Comparison of ENCODE assay signal across 8 mouse cellular contexts in genomic region chr15:101092829-101093648, GRCm38 (mm10). TPM values are rescaled to one million over a fixed set of nuclear protein-coding genes. Genes with fewer than 3 reads are reported as not detected.
DNase-seq lines count a peak whose midpoint lies in the region; ATAC-seq lines count a peak whose summit lies in the region.

No protein-coding gene starts in this region.

- H3K4me3 ChIP-seq in embryonic facial prominence, embryonic 10.5 days: peak overlapping the region; percentile 42
- H3K4me3 ChIP-seq in limb, embryonic 13.5 days: peak overlapping the region; percentile 8; the same call in 1 of the 2 replicates

- peak overlapping the region; percentile 20; the same call in 1 of the 2 replicates for H3K9ac ChIP-seq in limb, embryonic 13.5 days

- peaks cover 77% of the 10 kb centered on the region for H3K4me1 ChIP-seq in embryonic facial prominence, embryonic 10.5 days
- peaks cover 49% of the 10 kb centered on the region for H3K4me1 ChIP-seq in limb, embryonic 13.5 days

- 6% methylated on average over 25 of the region's 25 CpGs for WGBS in embryonic facial prominence, embryonic 10.5 days
- WGBS in limb, embryonic 13.5 days: 12% methylated on average over 25 of the region's 25 CpGs

- H3K27me3 ChIP-seq in embryonic facial prominence, embryonic 10.5 days (replicated peaks; ENCODE audit: low read depth, poor library complexity, severe bottlenecking): peaks cover 23% of the 10 kb centered on the region; the same call in 1 of the 2 replicates
- no peaks in the 10 kb centered on the region for H3K27me3 ChIP-seq in limb, embryonic 13.5 days

- peak; percentile 19 for DNase-seq in urinary bladder, postnatal 25 days (ENCODE audit: low spot score)
- DNase-seq in urinary bladder, postnatal 10 days (ENCODE audit: low spot score): no peak
- DNase-seq in embryonic facial prominence, embryonic 10.5 days (ENCODE audit: low spot score): peak; percentile 87
- peak; percentile 68 for DNase-seq in kidney, adult 18-20 months
- DNase-seq in retina, embryonic 14.5 days (ENCODE audit: low spot score): peak; percentile 90
- no peak for DNase-seq in c-Kit-positive CD71-positive TER-119-positive erythroid progenitor cells, embryonic 14.5 days (ENCODE audit: low spot score)
- no peak for DNase-seq in ovary, postnatal 10 days (ENCODE audit: low spot score)

- no peak; the same call in 1 of the 2 replicates for ATAC-seq in limb, embryonic 13.5 days (ENCODE audit: low FRiP score, low read depth)

- H3K36me3 ChIP-seq in embryonic facial prominence, embryonic 10.5 days (replicated peaks): no peaks in the 10 kb centered on the region
- no peaks in the 10 kb centered on the region for H3K36me3 ChIP-seq in limb, embryonic 13.5 days

- H3K4me2 ChIP-seq in limb, embryonic 13.5 days (replicated peaks): peak overlapping the region; percentile 45

- H3K9me3 ChIP-seq in embryonic facial prominence, embryonic 10.5 days: no peaks in the 10 kb centered on the region
- H3K9me3 ChIP-seq in limb, embryonic 13.5 days: no peaks in the 10 kb centered on the region

- H3K27ac ChIP-seq in embryonic facial prominence, embryonic 10.5 days (replicated peaks): peak overlapping the region; percentile 90
- H3K27ac ChIP-seq in limb, embryonic 13.5 days: peak overlapping the region; percentile 48; the same call in 1 of the 2 replicates

RNA-seq across cellular contexts. Expression of gene Fignl2, which starts 14.7 kb away (rescaled TPM):
- 1.2 and 1.7 TPM in 2 replicates for polyA plus RNA-seq in embryonic facial prominence, embryonic 10.5 days (2016; fragmentation: Nextera tagmentation; extraction: Ambion mirVana)
- polyA plus RNA-seq in limb, embryonic 13.5 days (2015; fragmentation: Nextera tagmentation; extraction: Ambion mirVana): 0.20 and 0.26 TPM in 2 replicates

RNA-seq across cellular contexts. Expression of gene Ankrd33, which starts 22.5 kb away (rescaled TPM):
- polyA plus RNA-seq in embryonic facial prominence, embryonic 10.5 days (2016; fragmentation: Nextera tagmentation; extraction: Ambion mirVana): 0.10 TPM in 1 of 2 replicates, not detected in the other
- polyA plus RNA-seq in limb, embryonic 13.5 days (2015; fragmentation: Nextera tagmentation; extraction: Ambion mirVana): not detected in 2 replicates

RNA-seq across cellular contexts. Expression of gene Acvrl1, which starts 35.3 kb away (rescaled TPM):
- 10.3 and 10.6 TPM in 2 replicates for polyA plus RNA-seq in embryonic facial prominence, embryonic 10.5 days (2016; fragmentation: Nextera tagmentation; extraction: Ambion mirVana)
- polyA plus RNA-seq in limb, embryonic 13.5 days (2015; fragmentation: Nextera tagmentation; extraction: Ambion mirVana): 9.6 TPM in 2 replicates

RNA-seq across cellular contexts. Expression of gene Gm47841, which starts 45.8 kb away (rescaled TPM):
- not detected in 2 replicates for polyA plus RNA-seq in embryonic facial prominence, embryonic 10.5 days (2016; fragmentation: Nextera tagmentation; extraction: Ambion mirVana)
- polyA plus RNA-seq in limb, embryonic 13.5 days (2015; fragmentation: Nextera tagmentation; extraction: Ambion mirVana): not detected in 2 replicates

Comparison
In these comparisons a context has a peak if more than half of its experiments do, and no peak if none do; other contexts are left out.
1. DNase-seq: peak in urinary bladder, postnatal 25 days (single experiment), embryonic facial prominence, embryonic 10.5 days (single experiment), kidney, adult 18-20 months (single experiment) and retina, embryonic 14.5 days (single experiment); none in urinary bladder, postnatal 10 days (single experiment), c-Kit-positive CD71-positive TER-119-positive erythroid progenitor cells, embryonic 14.5 days (single experiment) and ovary, postnatal 10 days (single experiment).